Mouse (Mus musculus): ENCODE measurements at regions not wholly inside any gene's neighbourhood (a gene's known extent, or its start where the extent isn't known, plus 50 kb on each side); places are given as distances from the start of the nearest gene placed in this dataset.
A peak's percentile ranks its signal among the peaks of the same experiment; 100 is the strongest.

DNA sequence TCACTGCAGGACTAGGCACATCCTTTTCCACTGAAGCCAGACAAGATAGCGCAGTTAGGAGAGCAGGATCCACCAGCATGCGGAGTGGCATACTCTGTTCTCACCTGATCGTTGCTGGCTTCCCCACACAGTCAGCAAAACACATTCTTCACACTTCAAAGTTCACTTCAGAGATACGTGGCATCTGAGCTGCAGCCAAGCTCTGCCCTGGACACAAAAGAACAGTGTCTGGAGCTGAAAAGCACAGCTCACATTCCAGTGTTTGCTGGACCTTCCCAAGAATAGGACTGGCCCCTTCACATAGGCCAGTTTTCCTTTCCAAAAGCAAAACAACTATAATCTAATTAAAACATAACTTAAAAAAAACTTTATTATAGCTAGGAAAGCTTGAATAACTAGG lies 264.7 kb upstream of the Spred2 start:
- DNase-seq (ENCODE audit: low read depth, low spot score): no peak

DNA sequence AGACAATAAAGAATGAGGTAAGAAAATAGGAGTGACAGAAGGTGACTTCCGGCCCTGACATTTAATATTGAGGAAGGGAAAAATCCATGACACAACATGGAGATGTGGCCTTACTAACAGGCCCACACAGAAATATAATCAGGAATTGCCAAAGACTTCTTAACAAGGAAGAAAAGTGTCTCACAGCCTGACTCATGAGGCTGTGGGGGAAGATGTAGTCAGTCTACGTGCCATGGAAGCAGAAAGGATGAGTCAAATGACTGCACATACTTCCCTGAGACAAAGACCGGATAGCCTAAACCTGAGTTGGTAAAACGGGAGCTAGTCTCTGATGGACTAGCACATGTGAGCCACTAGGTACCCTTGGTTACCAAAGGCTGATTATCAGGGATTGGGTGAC lies 257.4 kb upstream of the Spred2 start:
- no peak for DNase-seq (ENCODE audit: low read depth, low spot score)

DNA sequence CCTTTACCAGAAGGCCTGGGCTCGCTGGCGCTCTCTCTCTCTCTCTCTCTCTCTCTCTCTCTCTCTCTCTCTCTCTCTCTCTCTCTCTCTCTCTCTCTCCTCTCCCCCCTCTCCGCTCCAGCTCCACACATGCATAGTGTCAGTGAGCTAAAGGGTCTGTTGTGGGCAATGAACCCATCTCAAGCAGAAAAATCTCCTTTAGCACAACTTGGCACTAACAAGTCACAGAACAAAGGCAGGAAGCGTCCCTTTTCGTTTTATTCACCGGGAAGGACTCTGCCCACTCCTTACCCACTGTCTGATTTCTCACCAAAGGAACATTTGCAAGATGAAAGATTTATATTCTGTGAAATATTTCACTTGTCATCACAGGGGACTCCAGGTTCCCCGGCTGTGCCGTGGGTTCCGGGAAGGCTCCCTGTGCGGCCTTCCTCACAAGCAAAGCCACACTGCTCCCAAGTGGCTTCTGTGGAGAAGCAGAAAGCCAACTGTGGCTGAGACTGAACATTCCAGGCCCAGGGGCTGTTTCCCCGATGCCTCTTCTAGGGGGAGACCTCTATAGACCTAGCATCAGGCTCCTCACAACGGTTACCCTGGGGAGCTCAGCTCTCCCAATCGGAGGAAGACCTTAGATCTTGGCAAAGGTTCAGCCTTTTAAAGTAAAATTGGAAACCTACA lies 253.2 kb upstream of the Spred2 start:
- DNase-seq (ENCODE audit: low read depth, low spot score): no peak

DNA sequence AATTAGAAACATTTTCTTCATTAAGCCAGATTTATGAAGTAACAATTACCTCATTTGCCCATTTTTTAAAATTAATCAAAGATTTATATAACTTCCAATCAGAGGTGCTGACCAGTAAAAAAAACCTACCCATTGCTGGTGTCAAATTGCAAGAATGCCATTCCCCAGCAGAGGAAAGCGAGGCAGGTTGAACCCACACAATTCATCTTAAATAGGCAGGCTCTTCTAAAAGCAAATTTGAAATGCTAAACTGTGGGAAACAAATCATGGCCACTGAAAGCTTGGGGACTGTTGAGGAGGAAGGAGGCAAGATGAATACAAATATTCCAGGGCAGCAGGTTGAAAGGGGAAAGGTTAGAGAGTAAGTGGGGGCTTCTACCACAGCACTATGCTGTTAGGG lies 251.2 kb upstream of the Spred2 start:
- no peak for DNase-seq (ENCODE audit: low read depth, low spot score)

DNA sequence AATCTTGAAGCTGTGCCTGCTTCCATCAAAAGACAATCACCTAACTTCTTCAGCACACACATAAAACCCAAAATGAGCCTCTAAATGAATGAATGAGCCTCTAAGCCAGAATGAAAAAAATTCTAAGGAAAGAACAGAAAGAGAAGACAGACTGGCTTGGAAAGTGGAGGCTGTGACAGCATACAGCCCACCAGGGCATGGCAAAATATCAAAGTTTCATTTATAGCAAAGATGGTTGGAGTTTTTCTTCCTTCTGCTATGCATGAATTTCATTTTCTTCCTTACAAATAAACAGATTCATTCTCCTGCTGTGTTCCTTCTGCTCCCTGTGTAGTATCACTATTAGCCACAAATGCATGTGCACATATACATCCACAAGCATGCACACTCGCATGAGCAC lies 247.7 kb upstream of the Spred2 start:
- peak; percentile 28 for DNase-seq (ENCODE audit: low read depth, low spot score)

DNA sequence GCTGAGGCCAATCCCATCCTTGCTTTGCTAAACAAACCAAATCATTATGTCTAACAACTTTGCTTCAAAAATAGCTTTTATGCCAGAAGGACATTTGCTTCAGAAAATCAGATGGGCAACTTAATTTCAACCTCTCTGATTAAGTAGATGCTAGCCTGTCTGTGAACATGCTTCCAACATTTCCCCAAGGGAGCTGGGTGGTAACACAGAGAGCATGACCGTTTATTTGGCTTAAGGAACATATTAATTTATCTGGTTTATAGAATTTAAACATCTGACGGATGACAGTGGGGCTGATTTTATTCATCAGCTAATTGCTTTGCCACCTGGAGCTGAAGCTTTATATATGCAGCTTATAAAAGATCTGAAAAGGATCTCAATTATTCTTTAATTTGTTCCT lies 245.1 kb upstream of the Spred2 start:
- DNase-seq (ENCODE audit: low read depth, low spot score): no peak

DNA sequence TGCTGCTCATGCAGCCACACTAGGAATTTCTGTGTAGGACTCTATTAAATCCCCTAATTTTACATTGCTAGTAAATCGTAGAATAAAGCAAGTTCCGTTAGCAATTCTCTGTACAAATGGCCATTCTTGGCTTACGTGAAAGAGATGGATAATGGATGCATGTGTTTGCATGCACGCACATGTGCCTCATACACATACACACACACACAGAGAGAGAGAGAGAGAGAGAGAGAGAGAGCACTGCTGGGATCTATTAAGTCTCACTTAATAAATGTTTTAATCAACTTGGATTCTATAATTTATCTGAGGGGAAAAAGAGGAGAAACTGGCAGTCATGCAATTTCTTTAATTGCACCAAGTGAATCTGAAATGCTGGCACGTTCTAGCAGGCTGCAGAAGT lies 244.5 kb upstream of the Spred2 start:
- no peak for DNase-seq (ENCODE audit: low read depth, low spot score)

DNA sequence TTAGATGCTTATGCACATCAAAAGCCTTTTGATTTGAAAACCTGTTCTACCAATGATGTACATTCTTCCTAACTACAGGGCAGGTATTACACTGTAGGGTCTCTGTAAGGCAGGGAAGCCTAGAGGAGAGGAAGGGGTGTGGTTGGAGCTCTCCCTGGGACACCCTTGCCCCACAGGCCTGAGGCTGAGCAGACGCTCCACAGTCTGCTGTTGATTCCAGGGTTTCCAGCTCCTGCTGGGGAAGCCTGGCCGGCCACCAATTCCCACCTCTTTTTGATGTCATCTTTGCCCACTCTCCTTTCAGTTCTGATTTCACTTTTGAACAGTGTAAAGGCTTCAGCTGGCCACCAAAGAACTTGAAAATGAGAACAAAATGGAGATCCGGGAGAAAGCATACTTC lies 223.0 kb upstream of the Spred2 start:
- DNase-seq (ENCODE audit: low read depth, low spot score): no peak

DNA sequence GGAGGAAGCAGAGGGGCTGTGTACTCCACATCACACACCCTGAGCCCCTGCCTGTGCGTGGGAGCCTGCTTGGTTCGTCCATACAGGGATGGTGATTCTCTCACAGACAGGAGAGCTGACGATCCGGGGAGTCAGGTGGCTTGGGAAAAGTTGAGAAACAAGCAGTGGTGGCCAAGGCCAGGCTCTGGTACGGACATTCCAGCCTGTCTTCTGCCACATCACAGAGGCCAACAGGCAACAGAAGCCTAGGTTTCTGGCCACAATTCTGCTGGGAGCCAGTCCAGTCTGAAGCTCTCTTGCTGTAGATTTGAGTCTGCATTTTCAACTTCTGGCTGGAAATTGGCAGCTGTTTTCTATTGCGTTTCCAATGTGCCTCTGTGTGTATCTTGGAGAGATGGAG lies 215.4 kb upstream of the Spred2 start:
- no peak for DNase-seq (ENCODE audit: low read depth, low spot score)

DNA sequence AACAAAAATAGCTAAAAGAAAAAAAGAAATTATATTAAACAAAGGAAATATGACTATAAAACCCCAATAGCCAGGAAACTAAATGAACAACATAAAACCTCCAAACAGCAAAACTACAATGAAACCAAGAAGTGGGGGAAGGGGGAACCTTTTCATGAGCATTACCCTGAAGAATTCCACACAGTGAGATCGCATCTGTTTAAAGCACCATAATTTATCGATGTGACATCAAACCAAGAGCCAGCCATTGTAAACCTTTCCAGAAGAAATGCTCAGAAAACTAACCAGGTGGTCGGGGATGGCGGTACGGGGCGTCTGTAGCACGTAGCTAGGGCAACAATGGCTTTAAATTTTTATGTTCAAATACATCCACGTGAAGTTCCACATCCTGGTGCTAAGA lies 214.8 kb upstream of the Spred2 start:
- no peak for DNase-seq (ENCODE audit: low read depth, low spot score)

DNA sequence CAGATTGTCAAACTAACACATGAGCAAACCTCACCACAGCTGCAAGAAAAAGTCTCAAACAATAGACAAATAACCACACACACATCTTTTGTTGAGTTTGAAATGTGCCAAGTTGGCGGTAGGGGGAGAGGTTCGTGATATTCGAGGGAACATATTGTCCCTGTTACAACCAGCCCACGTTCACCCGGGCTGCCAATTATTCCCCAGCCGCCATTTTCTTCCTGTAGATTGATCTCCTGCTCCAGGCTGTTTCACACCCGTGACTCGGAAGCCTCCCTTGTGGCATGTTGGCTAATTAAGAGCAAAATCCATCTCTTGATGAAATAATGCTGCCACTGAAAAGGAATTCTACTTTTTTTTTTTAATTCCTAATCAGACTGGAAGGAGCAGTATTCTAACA lies 211.1 kb upstream of the Spred2 start:
- DNase-seq (ENCODE audit: low read depth, low spot score): no peak

DNA sequence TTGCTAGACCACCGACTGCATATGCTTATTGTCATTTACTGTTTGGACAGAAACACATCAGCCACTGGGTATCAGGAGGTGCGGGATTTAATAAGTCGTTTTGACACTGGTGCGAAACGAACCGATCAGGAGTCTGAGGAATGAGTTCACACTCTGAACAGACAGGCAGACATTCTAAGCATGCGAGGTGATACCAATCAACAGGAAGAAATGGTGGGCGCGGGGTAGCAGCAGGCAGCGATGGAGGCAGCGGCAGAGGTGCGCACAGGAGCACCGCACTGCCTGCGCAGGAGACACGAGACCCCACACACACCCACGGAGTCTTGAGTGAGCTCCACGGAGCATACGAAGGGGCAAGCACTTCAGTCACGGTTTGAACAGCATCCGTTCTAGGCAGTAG lies 210.6 kb upstream of the Spred2 start:
- DNase-seq (ENCODE audit: low read depth, low spot score): no peak

DNA sequence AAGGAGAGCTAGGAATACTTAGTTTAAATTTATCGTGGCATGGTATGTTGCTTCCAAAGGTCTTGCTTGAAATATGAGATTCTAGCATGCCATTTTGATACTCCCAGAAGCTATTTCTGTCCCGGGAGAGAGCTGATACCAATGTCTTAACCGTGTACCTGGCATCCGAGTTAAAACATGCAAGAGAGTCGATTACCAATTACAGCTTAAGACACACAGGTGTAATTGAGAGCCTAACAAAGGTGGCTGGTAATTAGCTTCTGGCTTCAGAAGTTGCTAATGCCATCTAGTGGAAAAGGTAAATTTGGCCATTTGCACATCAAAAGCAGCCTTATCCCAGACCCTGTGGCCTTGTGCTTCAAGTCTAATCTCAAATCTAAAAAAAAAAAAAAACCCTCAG lies 210.0 kb upstream of the Spred2 start:
- DNase-seq (ENCODE audit: low read depth, low spot score): peak; percentile 16

DNA sequence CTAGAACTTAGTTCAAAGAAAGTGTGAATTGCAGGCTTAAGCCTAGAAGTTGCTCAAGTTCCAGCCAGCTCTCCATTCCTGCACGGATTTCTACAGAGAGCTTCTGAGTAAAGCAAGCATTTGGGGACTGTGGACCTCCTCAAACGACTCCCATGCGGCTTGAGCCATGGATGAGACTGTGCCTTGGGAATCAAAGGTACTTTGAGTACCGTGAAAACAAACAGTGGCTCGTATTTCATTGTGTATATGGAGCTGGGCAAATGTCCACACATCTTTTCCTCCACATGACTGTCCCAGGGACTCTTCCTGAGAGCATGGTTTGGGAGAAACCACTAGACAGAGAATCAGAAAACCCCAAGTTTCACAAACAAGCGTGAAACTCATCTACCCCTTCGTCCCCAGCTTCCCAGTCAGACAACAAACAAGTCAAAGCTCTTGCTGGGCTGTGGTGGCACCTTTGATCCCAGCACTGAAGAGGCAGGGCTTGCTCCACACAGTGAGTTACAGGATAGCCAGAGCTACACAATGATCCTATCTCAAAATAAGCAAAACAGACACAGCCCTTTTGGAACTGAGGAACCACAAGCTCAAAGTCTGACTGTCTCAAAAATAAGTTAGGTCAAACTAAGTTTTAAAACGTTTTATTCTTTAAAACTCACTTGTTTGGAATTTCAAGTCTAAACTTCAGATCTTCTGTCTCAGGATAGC lies 209.1 kb upstream of the Spred2 start:
- no peak for DNase-seq (ENCODE audit: low read depth, low spot score)

DNA sequence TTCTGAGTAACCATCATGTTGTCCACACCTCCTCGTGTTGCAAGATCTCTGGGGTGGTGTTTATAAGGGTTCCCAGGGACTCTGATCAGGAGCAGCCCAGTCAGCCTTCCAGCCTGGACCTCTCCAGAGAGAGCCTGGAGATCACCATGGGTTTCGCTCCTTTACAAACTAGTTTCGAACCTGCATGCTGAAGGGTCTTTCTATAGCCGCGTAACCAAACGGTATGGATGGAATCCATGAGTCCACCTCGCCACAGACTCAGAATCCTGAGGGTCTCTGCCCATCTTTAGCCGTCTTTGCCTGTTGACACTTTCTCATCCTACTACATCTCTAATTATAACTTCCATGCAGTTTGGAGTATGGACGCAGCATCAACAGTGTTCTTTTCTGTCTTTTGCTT lies 206.0 kb upstream of the Spred2 start:
- no peak for DNase-seq (ENCODE audit: low read depth, low spot score)

DNA sequence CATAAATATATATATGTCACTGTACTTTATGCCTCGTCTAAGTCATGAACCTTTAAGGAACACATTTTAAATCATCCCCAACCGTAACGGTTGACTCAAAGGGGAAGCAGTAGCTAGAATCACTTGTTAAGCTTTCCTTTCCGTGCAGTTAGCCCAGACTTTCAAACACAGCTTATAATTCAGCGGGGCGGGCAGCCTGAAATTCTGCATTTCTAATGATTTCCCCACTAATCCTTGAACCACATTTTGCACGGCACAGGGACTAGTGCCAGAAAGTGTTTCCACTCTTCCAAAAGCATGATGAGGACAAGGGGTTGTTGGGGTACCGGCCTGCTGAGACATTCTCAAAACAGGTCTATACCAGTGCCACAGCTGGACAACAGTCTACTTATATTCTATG lies 195.1 kb upstream of the Spred2 start:
- DNase-seq (ENCODE audit: low read depth, low spot score): no peak

DNA sequence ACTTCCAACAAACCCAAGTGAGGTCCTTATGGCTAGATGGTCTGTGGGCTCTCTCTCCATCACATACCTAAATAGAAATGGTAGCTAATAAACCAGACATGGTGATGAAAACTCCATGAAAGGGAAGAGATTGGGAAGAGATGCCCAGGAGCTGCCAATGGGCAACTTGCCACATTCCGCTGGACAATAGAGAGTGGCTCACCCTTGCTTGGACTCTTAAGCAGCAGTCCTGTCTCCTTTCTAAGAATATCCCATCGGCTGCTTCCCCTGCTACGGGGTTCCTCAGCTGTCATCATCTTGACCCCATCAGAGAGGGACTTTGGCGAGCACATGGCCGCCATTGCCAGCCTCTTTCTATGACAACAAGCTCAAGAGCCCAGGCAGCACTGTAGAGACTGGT lies 193.4 kb upstream of the Spred2 start:
- no peak for DNase-seq (ENCODE audit: low read depth, low spot score)

DNA sequence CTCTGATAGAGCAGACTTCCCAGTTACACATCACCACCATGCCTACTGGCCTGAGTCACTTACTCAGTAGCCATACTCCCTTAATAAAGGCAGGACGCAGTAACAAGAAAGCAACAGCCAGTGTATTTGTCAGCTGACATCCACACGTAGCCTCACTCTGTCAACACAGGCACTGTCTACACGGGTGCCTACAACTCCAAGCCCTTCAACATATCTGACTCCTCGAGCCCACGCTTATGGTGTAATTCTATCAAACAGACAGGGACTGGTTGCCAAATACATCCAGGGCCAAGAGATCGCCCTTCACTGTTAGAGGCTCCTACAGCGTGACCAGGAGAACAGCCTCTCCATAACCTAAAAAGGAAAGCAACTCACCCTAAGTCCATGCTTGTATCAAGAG lies 188.1 kb upstream of the Spred2 start:
- no peak for DNase-seq (ENCODE audit: low read depth, low spot score)

DNA sequence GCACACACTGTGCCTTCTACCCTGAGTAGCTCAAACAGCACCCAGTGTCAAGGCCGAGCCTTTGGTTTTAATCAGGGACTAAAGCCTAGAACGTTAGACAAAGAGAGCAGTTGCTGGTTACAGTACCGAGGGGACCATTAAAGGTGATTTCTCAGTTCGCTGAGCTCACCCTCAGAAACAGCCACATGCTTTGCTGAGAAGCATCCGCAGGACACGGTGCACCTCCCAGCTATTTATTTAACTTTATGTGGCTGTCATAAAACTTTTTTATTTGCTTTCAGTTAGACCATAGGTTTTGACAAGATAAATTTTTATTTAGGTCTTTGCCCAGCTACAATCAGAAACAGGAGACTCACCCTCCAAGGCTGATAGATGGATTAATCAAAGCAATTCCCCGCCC lies 187.2 kb upstream of the Spred2 start:
- DNase-seq (ENCODE audit: low read depth, low spot score): no peak

DNA sequence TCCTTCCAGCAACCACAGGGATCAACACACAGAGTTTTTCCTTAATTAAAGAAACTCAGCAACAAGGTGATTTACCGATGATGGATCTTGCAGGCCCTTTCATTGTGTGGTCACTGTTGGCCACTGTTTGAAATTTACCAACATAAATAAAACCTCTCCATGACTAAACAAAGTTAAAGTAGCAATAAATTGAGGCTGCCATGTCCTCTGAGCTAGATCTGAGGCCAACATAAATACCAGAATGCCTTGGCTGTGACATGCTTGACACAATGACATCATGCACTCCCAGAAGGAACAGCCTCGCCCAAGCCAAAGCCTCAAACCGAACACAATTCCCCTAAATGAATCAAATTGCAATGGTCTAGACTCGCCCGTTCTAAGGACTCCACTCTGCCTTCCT lies 186.8 kb upstream of the Spred2 start:
- no peak for DNase-seq (ENCODE audit: low read depth, low spot score)

DNA sequence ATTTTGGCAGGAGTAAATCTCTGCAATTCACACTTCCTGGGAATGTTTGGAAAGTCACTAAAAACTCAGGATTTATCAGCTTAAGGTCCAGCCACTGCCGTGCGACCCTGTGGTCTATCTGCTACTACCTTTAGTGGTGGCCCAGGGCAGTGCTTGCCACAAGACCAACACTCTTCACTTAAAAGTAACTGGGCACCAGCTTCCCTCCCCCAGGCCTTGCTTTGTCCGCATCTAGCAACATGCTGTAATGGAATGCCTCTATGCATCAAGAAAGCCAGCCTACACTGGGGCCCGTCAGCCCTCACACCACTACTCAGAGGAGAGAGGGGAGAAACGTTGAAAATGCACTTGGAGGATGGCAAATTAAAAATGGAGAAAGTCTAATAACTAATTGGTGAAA lies 186.4 kb upstream of the Spred2 start:
- DNase-seq (ENCODE audit: low read depth, low spot score): no peak

DNA sequence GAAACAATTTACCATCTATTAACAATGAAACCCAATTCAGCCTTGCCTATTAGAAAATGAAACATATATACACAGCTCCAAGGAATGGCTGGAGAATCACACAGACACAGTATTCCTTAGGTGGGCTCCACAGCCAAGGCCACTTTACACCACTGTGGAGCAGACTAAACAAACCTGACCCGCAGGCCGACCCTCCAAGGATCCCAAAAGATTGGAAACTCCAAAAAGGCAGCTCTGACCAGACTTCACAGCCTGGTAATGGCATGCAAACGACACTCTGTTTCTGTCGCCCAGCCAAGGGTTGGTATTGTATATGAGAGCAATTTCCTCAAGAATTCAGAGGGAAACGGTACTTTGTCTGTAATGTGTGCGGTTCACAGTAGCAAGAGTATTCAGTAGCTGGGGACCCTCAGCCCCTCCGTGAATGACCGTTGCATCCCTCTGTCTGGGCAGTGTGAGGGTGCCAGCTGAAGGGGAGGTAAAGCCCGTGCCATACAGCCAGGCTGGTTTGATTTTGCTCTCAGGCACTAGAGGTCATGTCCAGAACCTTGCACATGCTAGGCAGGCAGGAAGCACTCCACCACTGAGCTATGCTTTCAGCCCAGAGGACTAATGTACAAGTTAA lies 184.5 kb upstream of the Spred2 start:
- DNase-seq (ENCODE audit: low read depth, low spot score): no peak

DNA sequence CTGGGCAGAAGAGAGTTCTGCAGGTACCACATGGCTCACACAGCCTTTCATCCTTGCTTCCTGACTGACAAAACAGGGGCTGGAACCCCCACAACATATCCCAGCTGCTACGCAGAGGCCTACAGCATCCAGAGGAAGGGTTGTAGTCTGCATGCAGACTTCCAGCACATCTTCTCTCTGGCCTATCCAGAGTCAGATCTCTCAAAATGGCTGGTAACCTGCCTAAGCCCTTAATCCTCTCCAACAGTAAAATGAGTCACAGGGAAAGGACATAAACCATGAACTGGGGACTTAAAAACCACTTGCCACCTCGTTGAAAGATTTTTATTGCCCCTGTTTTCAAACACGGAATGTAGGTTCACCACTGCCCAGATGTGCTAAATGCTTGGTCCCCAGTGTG lies 183.6 kb upstream of the Spred2 start:
- DNase-seq (ENCODE audit: low read depth, low spot score): no peak
